In genomic region chr12:91027100-91027499, GRCm38 (mm10) we compare ENCODE assay signal across 26 mouse cellular contexts.
DNase-seq lines count a peak whose midpoint lies in the region; ATAC-seq and TF ChIP-seq lines count a peak whose summit lies in the region.
"Had no signal": no experiment of that assay in that cellular context is flagged by ENCODE, and none has a peak within 500 bp of the region (broad histone marks: within the 10 kb centered on the region; RNA-seq: fewer than 3 reads in every experiment).

No protein-coding gene starts in this region.

- no peaks in the 10 kb centered on the region for H3K9me3 ChIP-seq in limb, embryonic 14.5 days (ENCODE audit: control insufficient read depth, low read length)
- H3K9me3 ChIP-seq in limb, embryonic 10.5 days (replicated peaks), result no peaks in the 10 kb centered on the region
- no peaks in the 10 kb centered on the region for H3K9me3 ChIP-seq in liver, postnatal 0 days (ENCODE audit: low read length)
- H3K9me3 ChIP-seq in liver, embryonic 12.5 days (replicated peaks), result no peaks in the 10 kb centered on the region
- no peaks in the 10 kb centered on the region for H3K9me3 ChIP-seq in lung, embryonic 16.5 days (ENCODE audit: control insufficient read depth, low read length)
- no peaks in the 10 kb centered on the region for H3K9me3 ChIP-seq in embryonic facial prominence, embryonic 15.5 days (replicated peaks)
- H3K9me3 ChIP-seq: forebrain, embryonic 12.5 days; forebrain, embryonic 15.5 days; G1E; heart, embryonic 12.5 days; heart, embryonic 15.5 days; hindbrain, embryonic 10.5 days; hindbrain, embryonic 13.5 days had no signal

- no peak for TF ChIP-seq CTCF in liver, postnatal 0 days (IDR thresholded peaks at IDR 0.05; ENCODE audit: low read depth)

- H3K36me3 ChIP-seq in limb, embryonic 14.5 days (ENCODE audit: control insufficient read depth, insufficient read depth, low read length), result no peaks in the 10 kb centered on the region
- no peaks in the 10 kb centered on the region for H3K36me3 ChIP-seq in limb, embryonic 10.5 days
- H3K36me3 ChIP-seq in liver, postnatal 0 days (replicated peaks; ENCODE audit: insufficient read depth, low read length), result no peaks in the 10 kb centered on the region
- no peaks in the 10 kb centered on the region for H3K36me3 ChIP-seq in liver, embryonic 12.5 days
- H3K36me3 ChIP-seq in lung, embryonic 16.5 days (ENCODE audit: control insufficient read depth, insufficient read depth, low read length), result no peaks in the 10 kb centered on the region
- H3K36me3 ChIP-seq in embryonic facial prominence, embryonic 15.5 days, result no peaks in the 10 kb centered on the region
- H3K36me3 ChIP-seq: forebrain, embryonic 12.5 days; forebrain, embryonic 15.5 days; G1E; heart, embryonic 12.5 days; heart, embryonic 15.5 days; hindbrain, embryonic 10.5 days; hindbrain, embryonic 13.5 days had no signal

- 81% methylated on average over 4 of the region's 4 CpGs for WGBS in limb, embryonic 14.5 days
- WGBS in limb, embryonic 10.5 days, result 91% methylated on average over 4 of the region's 4 CpGs
- WGBS in liver, postnatal 0 days (ENCODE audit: insufficient replicate concordance), result 66% methylated on average over 4 of the region's 4 CpGs
- WGBS in liver, embryonic 12.5 days (ENCODE audit: insufficient replicate concordance), result 73% methylated on average over 4 of the region's 4 CpGs
- 64% methylated on average over 4 of the region's 4 CpGs for WGBS in lung, embryonic 16.5 days
- WGBS in embryonic facial prominence, embryonic 15.5 days, result 42% methylated on average over 4 of the region's 4 CpGs

- no peak overlapping the region for H3K4me3 ChIP-seq in limb, embryonic 14.5 days (replicated peaks; ENCODE audit: low read length)
- no peak overlapping the region for H3K4me3 ChIP-seq in limb, embryonic 10.5 days
- H3K4me3 ChIP-seq in liver, postnatal 0 days (ENCODE audit: low read depth, low read length), result no peak overlapping the region
- no peak overlapping the region for H3K4me3 ChIP-seq in liver, embryonic 12.5 days
- H3K4me3 ChIP-seq in lung, embryonic 16.5 days (ENCODE audit: low read length), result no peak overlapping the region
- H3K4me3 ChIP-seq in embryonic facial prominence, embryonic 15.5 days (replicated peaks), result no peak overlapping the region
- H3K4me3 ChIP-seq: erythroblast, embryonic 14.5 days; forebrain, embryonic 12.5 days; forebrain, embryonic 15.5 days; heart, embryonic 12.5 days; heart, embryonic 15.5 days; hindbrain, embryonic 10.5 days; hindbrain, embryonic 13.5 days had no signal

- DNase-seq in limb, embryonic 14.5 days (ENCODE audit: low spot score), result no peak
- DNase-seq in limb, embryonic 10.5 days (ENCODE audit: low spot score), result no peak
- peak; percentile 16 for DNase-seq in liver, postnatal 0 days
- DNase-seq in lung, postnatal 36 days, result no peak
- DNase-seq: adrenal gland, adult 2 months; adrenal gland, postnatal 14 days; B cell, adult 2 months; cerebellum, adult 11-12 months; cerebellum, adult 8-10 months; cerebellum, postnatal 10 days; cerebellum, postnatal 36 days; embryo, embryonic 11 days had no signal

- TF ChIP-seq POLR2A in limb, embryonic 14.5 days (IDR thresholded peaks at IDR 0.05; ENCODE audit: borderline replicate concordance, extremely low read depth, insufficient read depth, insufficient read length), result no peak

- H3K9ac ChIP-seq in limb, embryonic 14.5 days (ENCODE audit: low read depth, low read length, severe bottlenecking), result no peak overlapping the region
- no peak overlapping the region for H3K9ac ChIP-seq in liver, postnatal 0 days (replicated peaks)
- no peak overlapping the region for H3K9ac ChIP-seq in liver, embryonic 12.5 days
- no peak overlapping the region for H3K9ac ChIP-seq in lung, embryonic 16.5 days (ENCODE audit: low read length)
- no peak overlapping the region for H3K9ac ChIP-seq in embryonic facial prominence, embryonic 15.5 days
- H3K9ac ChIP-seq: forebrain, embryonic 12.5 days; forebrain, embryonic 15.5 days; heart, embryonic 12.5 days; heart, embryonic 15.5 days; hindbrain, embryonic 13.5 days had no signal

- no peak overlapping the region for H3K27ac ChIP-seq in limb, embryonic 14.5 days (replicated peaks; ENCODE audit: low read depth, low read length)
- no peak overlapping the region for H3K27ac ChIP-seq in limb, embryonic 10.5 days
- H3K27ac ChIP-seq in liver, postnatal 0 days (ENCODE audit: low read depth), result peak overlapping the region; percentile 46
- no peak overlapping the region for H3K27ac ChIP-seq in liver, embryonic 12.5 days
- H3K27ac ChIP-seq in lung, embryonic 16.5 days (ENCODE audit: low read length), result peak overlapping the region; percentile 61
- H3K27ac ChIP-seq in embryonic facial prominence, embryonic 15.5 days (replicated peaks), result no peak overlapping the region; the same call in 1 of the 2 replicates
- H3K27ac ChIP-seq: forebrain, embryonic 12.5 days; forebrain, embryonic 15.5 days; heart, embryonic 15.5 days; hindbrain, embryonic 10.5 days; hindbrain, embryonic 13.5 days had no signal

- no peaks in the 10 kb centered on the region for H3K4me1 ChIP-seq in limb, embryonic 14.5 days (ENCODE audit: control insufficient read depth, insufficient read depth, low read length)
- no peaks in the 10 kb centered on the region for H3K4me1 ChIP-seq in limb, embryonic 10.5 days
- 0 out of 2 replicates have a peak, but pooled peaks cover 3% of the 10 kb centered on the region for H3K4me1 ChIP-seq in liver, postnatal 0 days (ENCODE audit: insufficient read depth)
- H3K4me1 ChIP-seq in liver, embryonic 12.5 days, result no peaks in the 10 kb centered on the region
- 0 out of 2 replicates have a peak, but pooled peaks cover 5% of the 10 kb centered on the region for H3K4me1 ChIP-seq in lung, embryonic 16.5 days (replicated peaks; ENCODE audit: control insufficient read depth, insufficient read depth, low read length)
- H3K4me1 ChIP-seq in embryonic facial prominence, embryonic 15.5 days, result 0 out of 2 replicates have a peak, but pooled peaks cover 5% of the 10 kb centered on the region
- H3K4me1 ChIP-seq: forebrain, embryonic 12.5 days; forebrain, embryonic 15.5 days; heart, embryonic 12.5 days; heart, embryonic 15.5 days; hindbrain, embryonic 10.5 days; hindbrain, embryonic 13.5 days had no signal

- TF ChIP-seq EP300 in liver, postnatal 0 days (IDR thresholded peaks at IDR 0.05; ENCODE audit: low read depth), result no peak

- no peak overlapping the region for H3K4me2 ChIP-seq in limb, embryonic 14.5 days (replicated peaks; ENCODE audit: low read depth, low read length, severe bottlenecking)
- no peak overlapping the region for H3K4me2 ChIP-seq in liver, postnatal 0 days (ENCODE audit: low read depth, low read length)
- no peak overlapping the region for H3K4me2 ChIP-seq in liver, embryonic 12.5 days
- H3K4me2 ChIP-seq in lung, embryonic 16.5 days (ENCODE audit: low read depth, low read length), result no peak overlapping the region
- no peak overlapping the region for H3K4me2 ChIP-seq in embryonic facial prominence, embryonic 15.5 days (replicated peaks)
- H3K4me2 ChIP-seq: forebrain, embryonic 12.5 days; forebrain, embryonic 15.5 days; heart, embryonic 12.5 days; heart, embryonic 15.5 days; hindbrain, embryonic 13.5 days had no signal

- peak; percentile 19; the same call in 1 of the 2 replicates for ATAC-seq in limb, embryonic 14.5 days (ENCODE audit: low FRiP score, low read depth)
- peak; percentile 94 for ATAC-seq in liver, postnatal 0 days
- ATAC-seq in liver, embryonic 12.5 days, result no peak
- peak; percentile 17; the same call in 1 of the 2 replicates for ATAC-seq in lung, embryonic 16.5 days (ENCODE audit: low read depth)
- peak; percentile 39; the same call in 1 of the 2 replicates for ATAC-seq in embryonic facial prominence, embryonic 15.5 days (ENCODE audit: insufficient number of reproducible peaks, low FRiP score, low TSS enrichment, low read depth)
- ATAC-seq: forebrain, embryonic 15.5 days; hindbrain, embryonic 16.5 days; Patski had no signal

- no peaks in the 10 kb centered on the region for H3K27me3 ChIP-seq in limb, embryonic 14.5 days (ENCODE audit: control insufficient read depth, insufficient read depth, low read length)
- H3K27me3 ChIP-seq in limb, embryonic 10.5 days (ENCODE audit: low read depth, poor library complexity, severe bottlenecking), result no peaks in the 10 kb centered on the region
- H3K27me3 ChIP-seq in liver, postnatal 0 days (ENCODE audit: insufficient read depth, low read length), result no peaks in the 10 kb centered on the region
- H3K27me3 ChIP-seq in liver, embryonic 12.5 days (replicated peaks), result no peaks in the 10 kb centered on the region
- no peaks in the 10 kb centered on the region for H3K27me3 ChIP-seq in lung, embryonic 16.5 days (ENCODE audit: control insufficient read depth, insufficient read depth, low read depth, low read length)
- H3K27me3 ChIP-seq in embryonic facial prominence, embryonic 15.5 days, result no peaks in the 10 kb centered on the region
- H3K27me3 ChIP-seq: CH12.LX; forebrain, embryonic 12.5 days; forebrain, embryonic 15.5 days; heart, embryonic 12.5 days; heart, embryonic 15.5 days; hindbrain, embryonic 13.5 days; Patski had no signal

Comparison
In these comparisons a context has a peak if more than half of its experiments do, and no peak if none do; other contexts are left out.
1. H3K27ac ChIP-seq: peak in liver, postnatal 0 days (single experiment) and lung, embryonic 16.5 days (single experiment); none in limb, embryonic 14.5 days (single experiment), limb, embryonic 10.5 days (single experiment), liver, embryonic 12.5 days (single experiment) and embryonic facial prominence, embryonic 15.5 days (single experiment).